Mouse (Mus musculus) intestine, embryonic 16.5 days (tissue): Measurements from ENCODE around the gene Metap1. TPM values are rescaled to one million over a fixed set of nuclear protein-coding genes. Genes with fewer than 3 reads are reported as not detected.

Source experiments
- ATAC-seq: fragments of 200-750 bp; cut with Nextera tagmentation; 2 replicates; pipeline ENCODE4 v1.8.0; 2017; ENCODE audit warnings: moderate TSS enrichment, moderate library complexity
- H3K27ac ChIP-seq: fragments of 300-500 bp; sonication (generic); 2 replicates; pipeline ENCODE4 v1.5.1; 2014; ENCODE audit warnings: mild to moderate bottlenecking, low read length
- H3K27me3 ChIP-seq: fragments of 300-500 bp; sonication (generic); replicated peaks from 2 replicates; pipeline ENCODE4 v1.6.1; 2014; ENCODE audit warnings: low read length, control low read depth, mixed read lengths; ENCODE audit not compliant: control insufficient read depth, insufficient read depth
- H3K36me3 ChIP-seq: fragments of 300-500 bp; sonication (generic); 2 replicates; pipeline ENCODE4 v1.6.1; 2014; ENCODE audit warnings: low read length, control low read depth; ENCODE audit not compliant: control insufficient read depth, insufficient read depth
- H3K4me1 ChIP-seq: fragments of 300-500 bp; sonication (generic); 2 replicates; pipeline ENCODE4 v1.6.1; 2014; ENCODE audit warnings: low read length, control low read depth, mixed read lengths; ENCODE audit not compliant: control insufficient read depth, insufficient read depth
- H3K4me2 ChIP-seq: fragments of 300-500 bp; sonication (generic); 2 replicates; pipeline ENCODE4 v1.6.1; 2014; ENCODE audit warnings: low read depth, low read length, control low read depth
- H3K4me3 ChIP-seq: fragments of 300-500 bp; sonication (generic); 2 replicates; pipeline ENCODE4 v1.5.1; 2014; ENCODE audit warnings: mild to moderate bottlenecking, low read length
- H3K9ac ChIP-seq: fragments of 300-500 bp; sonication (generic); 2 replicates; pipeline ENCODE4 v1.6.1; 2014; ENCODE audit warnings: low read depth, low read length
- H3K9me3 ChIP-seq: fragments of 300-500 bp; sonication (generic); 2 replicates; pipeline ENCODE4 v1.6.1; 2016; ENCODE audit warnings: low read length, control low read depth; ENCODE audit not compliant: control insufficient read depth
- WGBS: fragments of 180-500 bp; shearing (Covaris S2); extraction: QIAGEN DNeasy Blood & Tissue Kit; methylation state at CpG from one replicate; pipeline ENCODE4 v1.1.7; 2014; 5-methylcytosine and 5-hydroxymethylcytosine counted together
- polyA plus RNA-seq: library from polyadenylated mRNA; unstranded; fragments of >200 nt; fragmentation: Nextera tagmentation; extraction: Ambion mirVana; gene quantifications from 2 replicates; pipeline ENCODE4 v1.2.1, GENCODE M21; 2015

The Metap1 gene
- polyA plus RNA-seq = 48.0 and 49.7 TPM in 2 replicates

GRCm38 (mm10) chr3:138489327-138490033 lies at the start of gene Metap1:
Gene Metap1, minus strand, starts transcription at chr3:138489515.
- WGBS = under 1% methylated on average over 59 of the region's 65 CpGs
- peaks cover 4% of the 10 kb centered on the region for H3K4me1 ChIP-seq
- H3K9me3 ChIP-seq = no peaks in the 10 kb centered on the region
- H3K36me3 ChIP-seq = peaks cover 10% of the 10 kb centered on the region
- H3K9ac ChIP-seq = peak within 1 kb of the TSS; percentile 90
- peak; percentile 99 for ATAC-seq
- peak within 1 kb of the TSS; percentile 52 for H3K27ac ChIP-seq
- H3K4me3 ChIP-seq = peak within 1 kb of the TSS; percentile 90
- no peaks in the 10 kb centered on the region for H3K27me3 ChIP-seq
- H3K4me2 ChIP-seq = peak within 1 kb of the TSS; percentile 76

- no peak overlapping the region for H3K4me2 ChIP-seq
- H3K4me1 ChIP-seq = peaks cover 7% of the 10 kb centered on the region
- H3K27ac ChIP-seq = no peak overlapping the region
- no peaks in the 10 kb centered on the region for H3K36me3 ChIP-seq
- H3K4me3 ChIP-seq = no peak overlapping the region
- no peaks in the 10 kb centered on the region for H3K27me3 ChIP-seq
- no peak overlapping the region for H3K9ac ChIP-seq
- ATAC-seq = no peak
- H3K9me3 ChIP-seq = no peaks in the 10 kb centered on the region
- 94% methylated on average over 2 of the region's 2 CpGs for WGBS
These were observed 46.7 kb upstream of the Metap1 start for GRCm38 (mm10) chr3:138536031-138536430.

- no peak overlapping the region for H3K4me2 ChIP-seq
- H3K4me1 ChIP-seq = peaks cover 21% of the 10 kb centered on the region
- no peaks in the 10 kb centered on the region for H3K36me3 ChIP-seq
- no peaks in the 10 kb centered on the region for H3K27me3 ChIP-seq
- H3K4me3 ChIP-seq = no peak overlapping the region
- no peaks in the 10 kb centered on the region for H3K9me3 ChIP-seq
- WGBS = 53% methylated on average over 2 of the region's 2 CpGs
- ATAC-seq = no peak
- no peak overlapping the region for H3K9ac ChIP-seq
- no peak overlapping the region for H3K27ac ChIP-seq
These were observed 43.4 kb upstream of the Metap1 start for GRCm38 (mm10) chr3:138532764-138533163.

- H3K4me3 ChIP-seq = no peak overlapping the region
- no peaks in the 10 kb centered on the region for H3K36me3 ChIP-seq
- H3K27me3 ChIP-seq = no peaks in the 10 kb centered on the region
- peaks cover 21% of the 10 kb centered on the region for H3K4me1 ChIP-seq
- 48% methylated on average over 12 of the region's 12 CpGs for WGBS
- no peak overlapping the region for H3K9ac ChIP-seq
- no peak overlapping the region for H3K27ac ChIP-seq
- no peak for ATAC-seq
- no peaks in the 10 kb centered on the region for H3K9me3 ChIP-seq
- H3K4me2 ChIP-seq = no peak overlapping the region
These were observed 42.3 kb upstream of the Metap1 start for GRCm38 (mm10) chr3:138531479-138532181.

- H3K27me3 ChIP-seq = no peaks in the 10 kb centered on the region
- no peak overlapping the region for H3K27ac ChIP-seq
- H3K4me1 ChIP-seq = peaks cover 23% of the 10 kb centered on the region
- WGBS = 65% methylated on average over 8 of the region's 8 CpGs
- H3K4me3 ChIP-seq = no peak overlapping the region
- no peaks in the 10 kb centered on the region for H3K9me3 ChIP-seq
- no peak overlapping the region for H3K4me2 ChIP-seq
- H3K36me3 ChIP-seq = no peaks in the 10 kb centered on the region
- ATAC-seq = no peak
- H3K9ac ChIP-seq = no peak overlapping the region
These were observed 41.5 kb upstream of the Metap1 start for GRCm38 (mm10) chr3:138530578-138531478.

GRCm38 (mm10) chr3:138528265-138528664 lies 39.0 kb upstream of the Metap1 start:
- 3% methylated on average over 16 of the region's 16 CpGs for WGBS
- H3K9ac ChIP-seq = peak overlapping the region; percentile 94
- no peak overlapping the region for H3K27ac ChIP-seq
- H3K4me2 ChIP-seq = peak overlapping the region; percentile 60
- H3K27me3 ChIP-seq = no peaks in the 10 kb centered on the region
- ATAC-seq = no peak
- H3K4me3 ChIP-seq = peak overlapping the region; percentile 99
- H3K4me1 ChIP-seq = peaks cover 24% of the 10 kb centered on the region
- no peaks in the 10 kb centered on the region for H3K36me3 ChIP-seq
- H3K9me3 ChIP-seq = no peaks in the 10 kb centered on the region

- H3K27ac ChIP-seq = peak overlapping the region; percentile 85
- no peaks in the 10 kb centered on the region for H3K36me3 ChIP-seq
- peak overlapping the region; percentile 99 for H3K4me3 ChIP-seq
- ATAC-seq = peak; percentile 57
- H3K9ac ChIP-seq = peak overlapping the region; percentile 94
- peaks cover 24% of the 10 kb centered on the region for H3K4me1 ChIP-seq
- under 1% methylated on average over 64 of the region's 64 CpGs for WGBS
- H3K27me3 ChIP-seq = no peaks in the 10 kb centered on the region
- no peaks in the 10 kb centered on the region for H3K9me3 ChIP-seq
- H3K4me2 ChIP-seq = peak overlapping the region; percentile 60
These were observed 38.4 kb upstream of the Metap1 start for GRCm38 (mm10) chr3:138527667-138528231.

- under 1% methylated on average over 71 of the region's 85 CpGs for WGBS
- peak; percentile 90 for ATAC-seq
- H3K4me1 ChIP-seq = peaks cover 24% of the 10 kb centered on the region
- no peaks in the 10 kb centered on the region for H3K27me3 ChIP-seq
- no peaks in the 10 kb centered on the region for H3K9me3 ChIP-seq
- H3K27ac ChIP-seq = peak overlapping the region; percentile 95
- H3K4me3 ChIP-seq = peak overlapping the region; percentile 99
- no peaks in the 10 kb centered on the region for H3K36me3 ChIP-seq
- H3K9ac ChIP-seq = peak overlapping the region; percentile 94
- peak overlapping the region; percentile 80 for H3K4me2 ChIP-seq
These were observed 37.8 kb upstream of the Metap1 start for GRCm38 (mm10) chr3:138526916-138527666.
